Mouse (Mus musculus) spleen, adult 2 months (tissue): ENCODE results near the gene Ddx47.

Experiments
- CTCF ChIP-seq: fragments of 200-500 bp; IDR thresholded peaks from 2 replicates; pipeline ENCODE4 v1.5.1; 2011; ENCODE audit warnings: mild to moderate bottlenecking, inconsistent platforms; ENCODE audit not compliant: insufficient read depth, insufficient read length, insufficient replicate concordance; ENCODE audit errors: extremely low read depth
- POLR2A ChIP-seq: fragments of 200-500 bp; IDR thresholded peaks from 2 replicates; pipeline ENCODE4 v1.6.1; 2011; ENCODE audit warnings: low read depth, low read length, inconsistent platforms

- no peak for TF ChIP-seq CTCF
- TF ChIP-seq POLR2A: no peak
These were observed 44.7 kb upstream of the Ddx47 start for GRCm38 (mm10) chr6:134966681-134967080.
